Mouse (Mus musculus) limb, embryonic 13.5 days (tissue): ENCODE results near the gene Csnk1g2. TPM values are rescaled to one million over a fixed set of nuclear protein-coding genes. Genes with fewer than 3 reads are reported as not detected.

Experiments
- ATAC-seq: fragments of 200-750 bp; cut with Nextera tagmentation; 2 replicates; pipeline ENCODE4 v1.8.0; 2017; ENCODE audit warnings: low read depth, moderate number of reproducible peaks, moderate TSS enrichment; ENCODE audit not compliant: low FRiP score
- H3K27ac ChIP-seq: fragments of 300-500 bp; sonication (generic); 2 replicates; pipeline ENCODE4 v1.5.1; 2015; ENCODE audit warnings: inconsistent platforms, mild to moderate bottlenecking, moderate library complexity
- H3K27me3 ChIP-seq: fragments of 300-500 bp; sonication (generic); 2 replicates; pipeline ENCODE4 v1.6.1; 2015; ENCODE audit warnings: mild to moderate bottlenecking, inconsistent platforms
- H3K36me3 ChIP-seq: fragments of 300-500 bp; sonication (generic); 2 replicates; pipeline ENCODE4 v1.6.1; 2015; ENCODE audit warnings: inconsistent platforms, mild to moderate bottlenecking, moderate library complexity
- H3K4me1 ChIP-seq: fragments of 300-500 bp; sonication (generic); 2 replicates; pipeline ENCODE4 v1.6.1; 2015; ENCODE audit warnings: inconsistent platforms
- H3K4me2 ChIP-seq: fragments of 300-500 bp; sonication (generic); replicated peaks from 2 replicates; pipeline ENCODE4 v1.6.1; 2015; ENCODE audit warnings: inconsistent platforms, mild to moderate bottlenecking, moderate library complexity
- H3K4me3 ChIP-seq: fragments of 300-500 bp; sonication (generic); 2 replicates; pipeline ENCODE4 v1.5.1; 2015; ENCODE audit warnings: moderate library complexity, mild to moderate bottlenecking, inconsistent platforms
- H3K9ac ChIP-seq: fragments of 300-500 bp; sonication (generic); 2 replicates; pipeline ENCODE4 v1.6.1; 2015; ENCODE audit warnings: mild to moderate bottlenecking, inconsistent platforms
- H3K9me3 ChIP-seq: fragments of 300-500 bp; sonication (generic); 2 replicates; pipeline ENCODE4 v1.6.1; 2016; ENCODE audit warnings: inconsistent platforms
- WGBS: fragments of 180-500 bp; shearing (Covaris S2); methylation state at CpG from one replicate; pipeline ENCODE4 v1.1.7; 2015; 5-methylcytosine and 5-hydroxymethylcytosine counted together
- polyA plus RNA-seq: library from polyadenylated mRNA; unstranded; fragments of >200 nt; fragmentation: Nextera tagmentation; extraction: Ambion mirVana; gene quantifications from 2 replicates; pipeline ENCODE4 v1.2.1, GENCODE M21; 2015

Gene Csnk1g2
- polyA plus RNA-seq, 1 experiment from 2014 or later, result 159 TPM

DNA sequence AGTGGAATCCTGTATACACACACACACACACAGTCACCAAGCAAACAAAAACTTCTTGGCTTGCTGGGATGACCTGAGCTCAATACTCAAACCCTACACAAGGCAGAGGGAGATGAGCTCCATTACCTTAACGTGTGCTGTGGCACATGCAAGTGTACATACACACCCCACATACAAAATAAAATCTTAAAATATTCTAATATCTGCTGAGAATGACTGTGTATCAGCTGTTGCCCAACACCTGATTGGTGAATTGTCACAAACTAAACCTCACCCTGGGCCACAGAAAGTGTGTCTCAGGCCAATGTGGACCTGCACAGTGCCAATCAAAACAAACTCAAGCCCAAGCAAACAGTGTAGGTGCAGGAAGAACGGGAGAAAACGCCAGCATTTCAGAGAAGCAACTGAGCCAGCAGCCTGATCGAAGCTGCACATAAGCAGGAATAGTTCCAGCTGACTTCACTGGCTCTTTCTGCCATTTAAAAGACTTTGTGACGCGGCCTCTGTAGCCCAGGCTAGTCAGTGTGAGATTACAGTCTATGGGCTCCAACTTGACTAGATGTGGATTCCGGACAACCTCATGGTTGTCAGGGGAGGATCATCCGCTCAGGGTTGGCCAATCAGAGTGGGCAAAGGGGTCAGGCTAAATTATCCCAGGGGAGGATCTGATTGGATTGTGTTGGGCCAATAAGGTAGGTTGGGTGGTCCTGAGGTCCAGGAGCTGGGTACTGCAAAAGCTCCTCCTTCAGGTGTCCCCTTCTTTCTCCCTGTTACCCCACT is 3.0 kb upstream of the Csnk1g2 start:
- no peak overlapping the region for H3K9ac ChIP-seq
- no peak for ATAC-seq
- 36% methylated on average over 8 of the region's 8 CpGs for WGBS
- H3K9me3 ChIP-seq, result no peaks in the 10 kb centered on the region
- no peaks in the 10 kb centered on the region for H3K27me3 ChIP-seq
- H3K4me3 ChIP-seq, result no peak overlapping the region
- H3K36me3 ChIP-seq, result peaks cover 17% of the 10 kb centered on the region
- no peak overlapping the region for H3K4me2 ChIP-seq
- no peak overlapping the region for H3K27ac ChIP-seq
- peaks cover 20% of the 10 kb centered on the region for H3K4me1 ChIP-seq

GRCm38 (mm10) chr10:80620365-80620764 is 2.3 kb upstream of the Csnk1g2 start:
- Histone ChIP-seq H3K9ac (no peak overlapping the region), H3K9me3 (no peaks in the 10 kb centered on the region), H3K4me3 (no peak overlapping the region), H3K4me1 (peaks cover 27% of the 10 kb centered on the region), H3K27me3 (no peaks in the 10 kb centered on the region), H3K4me2 (no peak overlapping the region), H3K27ac (0 out of 2 replicates have a peak overlapping the region, but pooled peaks have one; percentile 48), H3K36me3 (peaks cover 14% of the 10 kb centered on the region)
- ATAC-seq, result no peak
- WGBS, result 83% methylated on average over 9 of the region's 9 CpGs

GRCm38 (mm10) chr10:80620796-80621689 is 1.6 kb upstream of the Csnk1g2 start:
- H3K27me3 ChIP-seq, result no peaks in the 10 kb centered on the region
- H3K4me2 ChIP-seq, result peak overlapping the region; percentile 72
- H3K36me3 ChIP-seq, result peaks cover 14% of the 10 kb centered on the region
- H3K4me3 ChIP-seq, result peak overlapping the region; percentile 90
- H3K9me3 ChIP-seq, result no peaks in the 10 kb centered on the region
- H3K4me1 ChIP-seq, result peaks cover 30% of the 10 kb centered on the region
- H3K9ac ChIP-seq, result peak overlapping the region; percentile 64
- peak overlapping the region; percentile 86; the same call in 1 of the 2 replicates for H3K27ac ChIP-seq
- ATAC-seq, result no peak
- WGBS, result 54% methylated on average over 16 of the region's 16 CpGs

GRCm38 (mm10) chr10:80621690-80621939 is 1.0 kb upstream of the Csnk1g2 start:
- WGBS, result 3% methylated on average over 9 of the region's 9 CpGs
- peak overlapping the region; percentile 64 for H3K9ac ChIP-seq
- peak overlapping the region; percentile 86; the same call in 1 of the 2 replicates for H3K27ac ChIP-seq
- ATAC-seq, result no peak
- no peaks in the 10 kb centered on the region for H3K9me3 ChIP-seq
- no peaks in the 10 kb centered on the region for H3K27me3 ChIP-seq
- peak overlapping the region; percentile 90 for H3K4me3 ChIP-seq
- H3K4me1 ChIP-seq, result peaks cover 30% of the 10 kb centered on the region
- H3K4me2 ChIP-seq, result peak overlapping the region; percentile 72
- H3K36me3 ChIP-seq, result peaks cover 13% of the 10 kb centered on the region

- peak; percentile 96 for ATAC-seq
- H3K27me3 ChIP-seq, result no peaks in the 10 kb centered on the region
- H3K4me2 ChIP-seq, result peak overlapping the region; percentile 99
- H3K9ac ChIP-seq, result peak overlapping the region; percentile 60
- H3K36me3 ChIP-seq, result peaks cover 13% of the 10 kb centered on the region
- H3K27ac ChIP-seq, result peak overlapping the region; percentile 86; the same call in 1 of the 2 replicates
- H3K4me3 ChIP-seq, result peak overlapping the region; percentile 90
- peaks cover 30% of the 10 kb centered on the region for H3K4me1 ChIP-seq
- WGBS, result under 1% methylated on average over 64 of the region's 64 CpGs
- no peaks in the 10 kb centered on the region for H3K9me3 ChIP-seq
Observed at GRCm38 (mm10) chr10:80621940-80622660, 538 bp upstream of the Csnk1g2 start.

- Histone ChIP-seq H3K4me2 (peak overlapping the region; percentile 99), H3K4me3 (peak overlapping the region; percentile 90), H3K9ac (peak overlapping the region; percentile 95), H3K27ac (peak overlapping the region; percentile 81), H3K36me3 (peaks cover 13% of the 10 kb centered on the region), H3K4me1 (peaks cover 34% of the 10 kb centered on the region), H3K27me3 (no peaks in the 10 kb centered on the region), H3K9me3 (no peaks in the 10 kb centered on the region)
- 7% methylated on average over 15 of the region's 15 CpGs for WGBS
- ATAC-seq, result no peak
Observed at GRCm38 (mm10) chr10:80623457-80624191, 986 bp downstream of the Csnk1g2 start.

- H3K4me1 ChIP-seq, result peaks cover 34% of the 10 kb centered on the region
- H3K36me3 ChIP-seq, result peaks cover 22% of the 10 kb centered on the region
- H3K27me3 ChIP-seq, result no peaks in the 10 kb centered on the region
Observed at GRCm38 (mm10) chr10:80625764-80626163, 3.1 kb downstream of the Csnk1g2 start.

DNA sequence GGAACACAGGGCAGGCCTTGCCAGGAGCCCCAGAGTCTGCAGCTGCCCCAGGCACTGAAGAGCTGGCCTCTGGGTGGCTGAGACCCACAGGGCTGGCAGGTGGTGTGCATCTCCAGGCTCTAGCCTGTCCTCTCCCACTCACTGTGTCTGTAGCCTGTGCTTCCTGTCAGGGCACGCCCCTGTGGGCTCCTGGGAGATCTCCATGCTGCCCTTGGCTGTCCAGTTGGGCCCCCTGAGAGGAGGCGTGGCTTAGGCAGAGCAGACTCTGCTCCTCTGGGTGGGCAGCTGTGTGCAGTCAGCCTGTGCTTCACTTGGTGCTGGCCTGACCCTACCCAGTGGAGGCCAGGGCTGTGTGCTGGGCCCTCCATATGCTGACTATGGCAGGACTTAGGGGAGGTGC is 5.0 kb downstream of the Csnk1g2 start:
- no peak overlapping the region for H3K27ac ChIP-seq
- ATAC-seq, result no peak

More at GRCm38 (mm10) chr10:80625764-80626163, 3.1 kb downstream of the Csnk1g2 start:
- Histone ChIP-seq H3K9ac (no peak overlapping the region), H3K9me3 (no peaks in the 10 kb centered on the region), H3K4me3 (no peak overlapping the region), H3K4me2 (no peak overlapping the region), H3K27ac (no peak overlapping the region)
- no peak for ATAC-seq
- WGBS, result 82% methylated on average over 4 of the region's 4 CpGs

DNA sequence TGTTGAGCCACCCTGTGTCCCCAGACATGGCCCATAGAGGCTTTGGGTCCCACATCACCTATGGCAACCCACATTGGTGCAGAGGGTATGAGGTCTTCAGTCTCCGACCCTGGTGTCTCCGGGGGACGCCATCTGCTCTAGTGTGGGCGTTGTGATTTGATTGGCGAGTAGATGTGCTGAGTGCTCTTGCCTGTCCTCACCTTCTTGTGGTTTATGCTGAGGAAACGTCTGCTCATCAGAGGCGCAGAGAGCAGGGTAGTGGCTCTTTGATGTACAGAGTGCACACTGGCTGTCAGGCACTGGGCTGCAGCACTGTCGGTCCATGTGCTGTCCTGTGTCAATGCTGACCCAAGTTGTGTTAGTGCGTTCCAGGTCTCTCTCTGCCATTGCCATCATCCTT is 6.3 kb downstream of the Csnk1g2 start:
- Histone ChIP-seq H3K4me2 (no peak overlapping the region), H3K9me3 (no peaks in the 10 kb centered on the region), H3K36me3 (peaks cover 42% of the 10 kb centered on the region), H3K27ac (no peak overlapping the region), H3K4me1 (peaks cover 21% of the 10 kb centered on the region), H3K27me3 (no peaks in the 10 kb centered on the region), H3K4me3 (no peak overlapping the region), H3K9ac (no peak overlapping the region)
- ATAC-seq, result no peak
- 86% methylated on average over 9 of the region's 9 CpGs for WGBS

More for the DNA sequence above, 5.0 kb downstream of the Csnk1g2 start:
- Histone ChIP-seq H3K9me3 (no peaks in the 10 kb centered on the region), H3K4me3 (no peak overlapping the region), H3K36me3 (peaks cover 37% of the 10 kb centered on the region), H3K4me2 (0 out of 2 replicates have a peak overlapping the region, but pooled peaks have one; percentile 2), H3K9ac (peak overlapping the region; percentile 40; the same call in 1 of the 2 replicates), H3K27me3 (no peaks in the 10 kb centered on the region), H3K4me1 (peaks cover 29% of the 10 kb centered on the region)
- WGBS, result 64% methylated on average over 2 of the region's 2 CpGs

GRCm38 (mm10) chr10:80635345-80635744 is 12.7 kb downstream of the Csnk1g2 start:
- Histone ChIP-seq H3K27ac (no peak overlapping the region), H3K27me3 (no peaks in the 10 kb centered on the region), H3K9me3 (no peaks in the 10 kb centered on the region), H3K4me3 (no peak overlapping the region), H3K9ac (no peak overlapping the region), H3K4me2 (no peak overlapping the region), H3K36me3 (peaks cover 88% of the 10 kb centered on the region), H3K4me1 (no peaks in the 10 kb centered on the region)
- 89% methylated on average over 6 of the region's 6 CpGs for WGBS
- ATAC-seq, result no peak

DNA sequence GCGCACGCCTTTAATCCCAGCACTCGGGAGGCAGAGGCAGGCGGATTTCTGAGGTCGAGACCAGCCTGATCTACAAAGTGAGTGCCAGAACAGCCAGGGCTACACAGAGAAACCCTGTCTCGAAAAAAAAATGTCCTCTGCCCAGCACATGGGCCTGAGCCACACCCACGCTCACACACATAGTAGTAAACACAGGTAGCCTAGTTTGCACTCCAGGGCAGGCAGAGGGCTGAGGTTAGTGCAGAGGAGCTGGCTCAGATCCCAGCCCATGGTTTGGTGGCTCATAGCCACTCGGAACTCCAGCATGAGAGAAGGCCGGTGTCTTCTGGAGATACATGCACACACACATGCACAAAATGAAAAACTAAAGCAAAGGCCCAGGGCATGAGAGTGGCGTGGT is 24.3 kb downstream of the Csnk1g2 start:
- no peak overlapping the region for H3K9ac ChIP-seq
- H3K4me1 ChIP-seq, result no peaks in the 10 kb centered on the region
- H3K27ac ChIP-seq, result no peak overlapping the region
- ATAC-seq, result no peak
- no peak overlapping the region for H3K4me3 ChIP-seq
- H3K9me3 ChIP-seq, result no peaks in the 10 kb centered on the region
- no peak overlapping the region for H3K4me2 ChIP-seq
- 91% methylated on average over 10 of the region's 10 CpGs for WGBS
- no peaks in the 10 kb centered on the region for H3K27me3 ChIP-seq
- peaks cover 84% of the 10 kb centered on the region for H3K36me3 ChIP-seq
